Mouse (Mus musculus): ENCODE measurements around the gene Rab20. TPM values are rescaled to one million over a fixed set of nuclear protein-coding genes. Genes with fewer than 3 reads are reported as not detected.

Rab20 gene
- polyA plus RNA-seq, 1 experiment from 2014 or later, result 1.8 TPM

- no peak overlapping the region for H3K4me2 ChIP-seq
- no peak overlapping the region for H3K4me3 ChIP-seq
- H3K4me1 ChIP-seq, result peaks cover 14% of the 10 kb centered on the region; the same call in 1 of the 2 replicates
- no peaks in the 10 kb centered on the region for H3K9me3 ChIP-seq
- H3K9ac ChIP-seq, result no peak overlapping the region
- H3K27me3 ChIP-seq, result no peaks in the 10 kb centered on the region
- H3K27ac ChIP-seq, result no peak overlapping the region
- WGBS, result 82% methylated on average over 2 of the region's 2 CpGs
- ATAC-seq (ENCODE audit: insufficient number of reproducible peaks, low FRiP score, low TSS enrichment, low read depth), result no peak
- H3K36me3 ChIP-seq, result no peaks in the 10 kb centered on the region
These were observed 15.0 kb downstream of the Rab20 start for GRCm38 (mm10) chr8:11463541-11463888.

- Histone ChIP-seq H3K36me3 (no peaks in the 10 kb centered on the region), H3K4me2 (no peak overlapping the region), H3K27me3 (no peaks in the 10 kb centered on the region), H3K4me3 (no peak overlapping the region), H3K27ac (no peak overlapping the region), H3K4me1 (peaks cover 21% of the 10 kb centered on the region), H3K9ac (no peak overlapping the region), H3K9me3 (no peaks in the 10 kb centered on the region)
- no peak for ATAC-seq (ENCODE audit: insufficient number of reproducible peaks, low FRiP score, low TSS enrichment, low read depth)
- WGBS, result 89% methylated on average over 4 of the region's 4 CpGs
These were observed 15.9 kb downstream of the Rab20 start for GRCm38 (mm10) chr8:11462641-11463040.

- Histone ChIP-seq H3K36me3 (no peaks in the 10 kb centered on the region), H3K4me1 (peaks cover 21% of the 10 kb centered on the region), H3K4me3 (no peak overlapping the region), H3K9me3 (no peaks in the 10 kb centered on the region), H3K27ac (no peak overlapping the region), H3K4me2 (no peak overlapping the region), H3K27me3 (no peaks in the 10 kb centered on the region), H3K9ac (no peak overlapping the region)
- WGBS, result 37% methylated on average over 2 of the region's 2 CpGs
- no peak for ATAC-seq (ENCODE audit: insufficient number of reproducible peaks, low FRiP score, low TSS enrichment, low read depth)
These were observed 16.7 kb downstream of the Rab20 start for GRCm38 (mm10) chr8:11461847-11462246.

GRCm38 (mm10) chr8:11460934-11461333, 17.6 kb downstream of the Rab20 start:
- no peak overlapping the region for H3K27ac ChIP-seq
- H3K9me3 ChIP-seq, result no peaks in the 10 kb centered on the region
- no peak overlapping the region for H3K4me2 ChIP-seq
- no peak overlapping the region for H3K4me3 ChIP-seq
- no peaks in the 10 kb centered on the region for H3K36me3 ChIP-seq
- no peak overlapping the region for H3K9ac ChIP-seq
- ATAC-seq (ENCODE audit: insufficient number of reproducible peaks, low FRiP score, low TSS enrichment, low read depth), result no peak
- 22% methylated on average over 2 of the region's 2 CpGs for WGBS
- H3K27me3 ChIP-seq, result no peaks in the 10 kb centered on the region
- H3K4me1 ChIP-seq, result peaks cover 18% of the 10 kb centered on the region

GRCm38 (mm10) chr8:11459016-11459415, 19.5 kb downstream of the Rab20 start:
- Histone ChIP-seq H3K4me1 (peaks cover 18% of the 10 kb centered on the region), H3K36me3 (no peaks in the 10 kb centered on the region), H3K9me3 (no peaks in the 10 kb centered on the region), H3K4me2 (no peak overlapping the region), H3K27ac (no peak overlapping the region), H3K9ac (no peak overlapping the region), H3K4me3 (no peak overlapping the region), H3K27me3 (no peaks in the 10 kb centered on the region)
- ATAC-seq (ENCODE audit: insufficient number of reproducible peaks, low FRiP score, low TSS enrichment, low read depth), result no peak
- 33% methylated on average over 5 of the region's 5 CpGs for WGBS

GRCm38 (mm10) chr8:11457981-11458836, 20.3 kb downstream of the Rab20 start:
- peaks cover 21% of the 10 kb centered on the region for H3K4me1 ChIP-seq
- no peaks in the 10 kb centered on the region for H3K27me3 ChIP-seq
- H3K4me3 ChIP-seq, result no peak overlapping the region
- H3K36me3 ChIP-seq, result no peaks in the 10 kb centered on the region
- ATAC-seq (ENCODE audit: insufficient number of reproducible peaks, low FRiP score, low TSS enrichment, low read depth), result no peak
- no peaks in the 10 kb centered on the region for H3K9me3 ChIP-seq
- WGBS, result 43% methylated on average over 11 of the region's 12 CpGs
- no peak overlapping the region for H3K27ac ChIP-seq
- no peak overlapping the region for H3K4me2 ChIP-seq
- no peak overlapping the region for H3K9ac ChIP-seq

- Histone ChIP-seq H3K27me3 (no peaks in the 10 kb centered on the region), H3K4me2 (no peak overlapping the region), H3K4me1 (peaks cover 27% of the 10 kb centered on the region), H3K36me3 (no peaks in the 10 kb centered on the region), H3K9ac (no peak overlapping the region), H3K4me3 (no peak overlapping the region), H3K27ac (no peak overlapping the region), H3K9me3 (no peaks in the 10 kb centered on the region)
- 52% methylated on average over 3 of the region's 3 CpGs for WGBS
- ATAC-seq (ENCODE audit: insufficient number of reproducible peaks, low FRiP score, low TSS enrichment, low read depth), result no peak
These were observed 21.2 kb downstream of the Rab20 start for GRCm38 (mm10) chr8:11457278-11457677.

- H3K36me3 ChIP-seq, result no peaks in the 10 kb centered on the region
- H3K4me2 ChIP-seq, result no peak overlapping the region
- no peak overlapping the region for H3K9ac ChIP-seq
- no peaks in the 10 kb centered on the region for H3K27me3 ChIP-seq
- H3K9me3 ChIP-seq, result no peaks in the 10 kb centered on the region
- WGBS, result 76% methylated on average over 12 of the region's 12 CpGs
- no peak for ATAC-seq (ENCODE audit: insufficient number of reproducible peaks, low FRiP score, low TSS enrichment, low read depth)
- H3K4me3 ChIP-seq, result no peak overlapping the region
- peaks cover 36% of the 10 kb centered on the region for H3K4me1 ChIP-seq
- no peak overlapping the region for H3K27ac ChIP-seq
These were observed 24.3 kb downstream of the Rab20 start for GRCm38 (mm10) chr8:11454228-11454627.

GRCm38 (mm10) chr8:11452974-11453373, 25.5 kb downstream of the Rab20 start:
- H3K4me3 ChIP-seq, result no peak overlapping the region
- no peak overlapping the region for H3K27ac ChIP-seq
- no peaks in the 10 kb centered on the region for H3K9me3 ChIP-seq
- peaks cover 27% of the 10 kb centered on the region for H3K4me1 ChIP-seq
- WGBS, result 43% methylated on average over 4 of the region's 4 CpGs
- no peaks in the 10 kb centered on the region for H3K27me3 ChIP-seq
- H3K9ac ChIP-seq, result no peak overlapping the region
- H3K36me3 ChIP-seq, result peaks cover 11% of the 10 kb centered on the region
- no peak overlapping the region for H3K4me2 ChIP-seq
- ATAC-seq (ENCODE audit: insufficient number of reproducible peaks, low FRiP score, low TSS enrichment, low read depth), result no peak

- 57% methylated on average over 3 of the region's 3 CpGs for WGBS
- Histone ChIP-seq H3K4me3 (no peak overlapping the region), H3K36me3 (peaks cover 15% of the 10 kb centered on the region), H3K9ac (no peak overlapping the region), H3K4me2 (no peak overlapping the region), H3K27ac (no peak overlapping the region), H3K4me1 (peaks cover 23% of the 10 kb centered on the region), H3K27me3 (no peaks in the 10 kb centered on the region), H3K9me3 (no peaks in the 10 kb centered on the region)
- no peak for ATAC-seq (ENCODE audit: insufficient number of reproducible peaks, low FRiP score, low TSS enrichment, low read depth)
These were observed 26.0 kb downstream of the Rab20 start for GRCm38 (mm10) chr8:11452559-11452958.

GRCm38 (mm10) chr8:11452152-11452551, 26.4 kb downstream of the Rab20 start:
- no peak for ATAC-seq (ENCODE audit: insufficient number of reproducible peaks, low FRiP score, low TSS enrichment, low read depth)
- no peaks in the 10 kb centered on the region for H3K27me3 ChIP-seq
- H3K27ac ChIP-seq, result no peak overlapping the region
- no peak overlapping the region for H3K4me2 ChIP-seq
- 94% methylated on average over 1 of the region's 1 CpGs for whole genome bisulfite sequencing
- H3K4me1 ChIP-seq, result peaks cover 23% of the 10 kb centered on the region
- H3K36me3 ChIP-seq, result peaks cover 19% of the 10 kb centered on the region
- H3K9ac ChIP-seq, result no peak overlapping the region
- no peaks in the 10 kb centered on the region for H3K9me3 ChIP-seq
- no peak overlapping the region for H3K4me3 ChIP-seq

- no peak for ATAC-seq (ENCODE audit: insufficient number of reproducible peaks, low FRiP score, low TSS enrichment, low read depth)
- no peak overlapping the region for H3K4me2 ChIP-seq
- no peak overlapping the region for H3K4me3 ChIP-seq
- no peaks in the 10 kb centered on the region for H3K27me3 ChIP-seq
- peaks cover 34% of the 10 kb centered on the region for H3K36me3 ChIP-seq
- 39% methylated on average over 8 of the region's 8 CpGs for WGBS
- H3K4me1 ChIP-seq, result peaks cover 23% of the 10 kb centered on the region
- H3K9me3 ChIP-seq, result no peaks in the 10 kb centered on the region
- no peak overlapping the region for H3K9ac ChIP-seq
- H3K27ac ChIP-seq, result no peak overlapping the region
These were observed 28.1 kb downstream of the Rab20 start for GRCm38 (mm10) chr8:11450184-11451113.

Data from limb, embryonic 15.5 days (tissue).